Mouse (Mus musculus): Measurements from ENCODE around the gene Hist1h4m. TPM values are rescaled to one million over a fixed set of nuclear protein-coding genes. Genes with fewer than 3 reads are reported as not detected.

Gene Hist1h4m
- polyA plus RNA-seq, 1 experiment = not detected

DNA sequence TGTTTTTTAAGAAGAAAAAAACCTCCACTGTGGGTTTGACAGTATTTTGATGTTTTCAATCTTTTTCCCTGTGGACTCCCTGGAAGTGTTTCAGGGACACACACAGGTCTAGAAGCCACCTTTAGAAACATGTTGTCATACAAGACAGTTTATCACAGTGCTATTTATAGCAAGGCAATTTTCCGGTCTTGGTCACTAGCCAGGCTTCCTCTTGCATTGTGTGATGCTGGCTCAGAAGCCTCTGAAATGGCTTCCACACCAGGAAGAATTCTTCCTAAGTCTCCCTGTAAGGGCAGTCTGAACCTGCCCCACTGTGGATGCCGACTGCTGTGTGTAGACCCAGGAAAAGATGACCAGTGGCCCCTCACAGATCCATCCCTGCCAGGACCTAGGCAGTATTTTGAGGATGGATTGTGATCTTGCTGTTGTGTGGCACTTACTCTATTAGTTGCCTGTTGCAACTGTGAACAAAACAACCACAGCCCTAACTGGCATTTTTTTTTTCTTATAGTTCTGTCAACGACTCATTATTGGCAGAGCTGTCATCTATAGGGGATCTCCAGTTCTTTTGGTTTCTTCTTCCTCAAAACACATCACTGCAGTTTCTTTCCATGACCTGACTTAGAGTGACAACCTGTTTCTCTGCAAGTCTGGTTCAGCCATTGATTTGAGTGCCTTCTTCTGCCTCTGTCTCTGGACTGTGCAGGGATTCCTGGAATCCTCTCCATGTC is 40.8 kb downstream of the Hist1h4m start:
- Histone ChIP-seq H3K4me1 (ENCODE audit: control insufficient read depth, insufficient read depth, low read length) (peaks cover 4% of the 10 kb centered on the region; the same call in 1 of the 2 replicates), H3K27ac (ENCODE audit: insufficient read depth, low read length) (no peak overlapping the region), H3K4me3 (ENCODE audit: insufficient read depth, low read length) (no peak overlapping the region)
- TF ChIP-seq CTCF (IDR thresholded peaks at IDR 0.05; ENCODE audit: borderline replicate concordance, insufficient read depth, low read length) (no peak), POLR2A (IDR thresholded peaks at IDR 0.05; ENCODE audit: low read depth, low read length) (no peak)

DNA sequence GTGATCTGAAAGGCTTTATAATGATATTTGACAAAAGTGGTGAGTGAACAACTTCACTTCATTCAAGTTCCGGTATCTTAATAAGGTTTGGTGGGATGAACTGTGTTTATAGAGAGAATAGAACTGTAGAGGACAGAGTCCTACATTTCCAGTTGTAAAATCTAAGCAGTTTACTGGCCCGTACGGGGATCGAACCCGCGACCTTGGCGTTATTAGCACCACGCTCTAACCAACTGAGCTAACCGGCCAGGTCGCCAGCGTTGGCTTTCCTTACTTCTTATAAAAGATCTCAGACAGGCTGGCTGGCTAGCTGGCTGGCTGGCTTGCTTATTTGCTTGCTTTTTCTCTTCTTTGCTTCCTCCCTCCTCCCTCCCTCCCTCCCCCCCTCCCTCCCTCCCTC is 43.6 kb downstream of the Hist1h4m start:
- peaks cover 4% of the 10 kb centered on the region; the same call in 1 of the 2 replicates for H3K4me1 ChIP-seq (ENCODE audit: control insufficient read depth, insufficient read depth, low read length)
- H3K27ac ChIP-seq (ENCODE audit: insufficient read depth, low read length) = no peak overlapping the region
- no peak overlapping the region for H3K4me3 ChIP-seq (ENCODE audit: insufficient read depth, low read length)
- TF ChIP-seq CTCF (IDR thresholded peaks at IDR 0.05; ENCODE audit: borderline replicate concordance, insufficient read depth, low read length) = no peak
- TF ChIP-seq POLR2A (IDR thresholded peaks at IDR 0.05; ENCODE audit: low read depth, low read length) = no peak

- H3K4me1 ChIP-seq (ENCODE audit: control insufficient read depth, insufficient read depth, low read length) = peaks cover 4% of the 10 kb centered on the region; the same call in 1 of the 2 replicates
- H3K4me3 ChIP-seq (ENCODE audit: insufficient read depth, low read length) = peak overlapping the region; percentile 97
- TF ChIP-seq POLR2A (IDR thresholded peaks at IDR 0.05; ENCODE audit: low read depth, low read length) = no peak
- no peak for TF ChIP-seq CTCF (IDR thresholded peaks at IDR 0.05; ENCODE audit: borderline replicate concordance, insufficient read depth, low read length)
- no peak overlapping the region for H3K27ac ChIP-seq (ENCODE audit: insufficient read depth, low read length)
These were observed 44.2 kb downstream of the Hist1h4m start for GRCm38 (mm10) chr13:21855698-21856162.

- Histone ChIP-seq H3K4me1 (ENCODE audit: control insufficient read depth, insufficient read depth, low read length) (no peaks in the 10 kb centered on the region), H3K4me3 (ENCODE audit: insufficient read depth, low read length) (no peak overlapping the region), H3K27ac (ENCODE audit: insufficient read depth, low read length) (no peak overlapping the region)
- TF ChIP-seq POLR2A (IDR thresholded peaks at IDR 0.05; ENCODE audit: low read depth, low read length) = no peak
- no peak for TF ChIP-seq CTCF (IDR thresholded peaks at IDR 0.05; ENCODE audit: borderline replicate concordance, insufficient read depth, low read length)
These were observed 50.1 kb downstream of the Hist1h4m start for GRCm38 (mm10) chr13:21861608-21862007.

Other genes with a start within 250 kb of the Hist1h4m start
- gene Olfr1364, start 230.0 kb upstream of the Hist1h4m start, polyA plus RNA-seq (2011; ENCODE audit: insufficient read length, low read depth, missing spikeins) = not detected in 2 replicates
- not detected in 2 replicates for gene Olfr1362, start 197.7 kb upstream of the Hist1h4m start, polyA plus RNA-seq (2011; ENCODE audit: insufficient read length, low read depth, missing spikeins)
- gene Olfr11, start 169.2 kb upstream of the Hist1h4m start, polyA plus RNA-seq (2011; ENCODE audit: insufficient read length, low read depth, missing spikeins) = not detected in 2 replicates
- not detected in 2 replicates for gene Olfr1361, start 148.4 kb upstream of the Hist1h4m start, polyA plus RNA-seq (2011; ENCODE audit: insufficient read length, low read depth, missing spikeins)
- not detected in 2 replicates for gene Olfr1360, start 134.3 kb upstream of the Hist1h4m start, polyA plus RNA-seq (2011; ENCODE audit: insufficient read length, low read depth, missing spikeins)
- not detected in 2 replicates for gene Olfr1359, start 113.6 kb upstream of the Hist1h4m start, polyA plus RNA-seq (2011; ENCODE audit: insufficient read length, low read depth, missing spikeins)
- gene Hist1h2bl, start 95.6 kb upstream of the Hist1h4m start, polyA plus RNA-seq (2011; ENCODE audit: insufficient read length, low read depth, missing spikeins) = 3.5 TPM in 1 of 2 replicates, not detected in the other
- 5.0 TPM in 1 of 2 replicates, not detected in the other for gene Hist1h2ai, start 95.3 kb upstream of the Hist1h4m start, polyA plus RNA-seq (2011; ENCODE audit: insufficient read length, low read depth, missing spikeins)
- 3.4 TPM in 1 of 2 replicates, not detected in the other for gene Hist1h3h, start 94.1 kb upstream of the Hist1h4m start, polyA plus RNA-seq (2011; ENCODE audit: insufficient read length, low read depth, missing spikeins)
- gene Hist1h2bm, start 89.7 kb upstream of the Hist1h4m start, polyA plus RNA-seq (2011; ENCODE audit: insufficient read length, low read depth, missing spikeins) = 5.5 and 9.1 TPM in 2 replicates
- 2.6 and 4.1 TPM in 2 replicates for gene Hist1h4j, start 76.7 kb upstream of the Hist1h4m start, polyA plus RNA-seq (2011; ENCODE audit: insufficient read length, low read depth, missing spikeins)
- gene Hist1h4k, start 61.2 kb upstream of the Hist1h4m start, polyA plus RNA-seq (2011; ENCODE audit: insufficient read length, low read depth, missing spikeins) = 1.9 and 7.3 TPM in 2 replicates
- 5.3 TPM in 1 of 2 replicates, not detected in the other for gene Hist1h2ak, start 57.9 kb upstream of the Hist1h4m start, polyA plus RNA-seq (2011; ENCODE audit: insufficient read length, low read depth, missing spikeins)
- gene Hist1h2bn, start 57.6 kb upstream of the Hist1h4m start, polyA plus RNA-seq (2011; ENCODE audit: insufficient read length, low read depth, missing spikeins) = 2.4 and 9.6 TPM in 2 replicates
- gene Hist1h1b, start 31.1 kb upstream of the Hist1h4m start, polyA plus RNA-seq (2011; ENCODE audit: insufficient read length, low read depth, missing spikeins) = 2.3 and 7.8 TPM in 2 replicates
- gene Hist1h3i, start 28.4 kb upstream of the Hist1h4m start, polyA plus RNA-seq (2011; ENCODE audit: insufficient read length, low read depth, missing spikeins) = 4.3 and 8.6 TPM in 2 replicates
- gene Hist1h2an, start 24.5 kb upstream of the Hist1h4m start, polyA plus RNA-seq (2011; ENCODE audit: insufficient read length, low read depth, missing spikeins) = not detected in 2 replicates
- 1.0 TPM in 1 of 2 replicates, not detected in the other for gene Hist1h2bp, start 24.3 kb upstream of the Hist1h4m start, polyA plus RNA-seq (2011; ENCODE audit: insufficient read length, low read depth, missing spikeins)
- 1.0 and 2.3 TPM in 2 replicates for gene Hist1h2bq, start 1.5 kb upstream of the Hist1h4m start, polyA plus RNA-seq (2011; ENCODE audit: insufficient read length, low read depth, missing spikeins)
- gene Hist1h2ao, start 1.3 kb upstream of the Hist1h4m start, polyA plus RNA-seq (2011; ENCODE audit: insufficient read length, low read depth, missing spikeins) = not detected in 2 replicates
- 18.9 and 28.6 TPM in 2 replicates for gene Hist1h4n, start 20.4 kb downstream of the Hist1h4m start, polyA plus RNA-seq (2011; ENCODE audit: insufficient read length, low read depth, missing spikeins)
- gene Hist1h2ap, start 21.8 kb downstream of the Hist1h4m start, polyA plus RNA-seq (2011; ENCODE audit: insufficient read length, low read depth, missing spikeins) = 18.2 and 27.0 TPM in 2 replicates
- 1.9 TPM in 1 of 2 replicates, not detected in the other for gene Hist1h2br, start 22.0 kb downstream of the Hist1h4m start, polyA plus RNA-seq (2011; ENCODE audit: insufficient read length, low read depth, missing spikeins)
- gene Zfp184, start 133.3 kb downstream of the Hist1h4m start, polyA plus RNA-seq (2011; ENCODE audit: insufficient read length, low read depth, missing spikeins) = 2.9 and 5.0 TPM in 2 replicates
- gene Pom121l2, start 169.4 kb downstream of the Hist1h4m start, polyA plus RNA-seq (2011; ENCODE audit: insufficient read length, low read depth, missing spikeins) = 0.23 and 0.32 TPM in 2 replicates
- 0.37 and 0.98 TPM in 2 replicates for gene Prss16, start 198.0 kb downstream of the Hist1h4m start, polyA plus RNA-seq (2011; ENCODE audit: insufficient read length, low read depth, missing spikeins)
- 1.3 TPM in 1 of 2 replicates, not detected in the other for gene Hist1h2ah, start 223.8 kb downstream of the Hist1h4m start, polyA plus RNA-seq (2011; ENCODE audit: insufficient read length, low read depth, missing spikeins)
- gene Hist1h2bk, start 224.1 kb downstream of the Hist1h4m start, polyA plus RNA-seq (2011; ENCODE audit: insufficient read length, low read depth, missing spikeins) = 16.3 and 22.3 TPM in 2 replicates
- 5.6 and 9.1 TPM in 2 replicates for gene Hist1h4i, start 229.6 kb downstream of the Hist1h4m start, polyA plus RNA-seq (2011; ENCODE audit: insufficient read length, low read depth, missing spikeins)
- 2.6 TPM in 1 of 2 replicates, not detected in the other for gene Hist1h2ag, start 231.2 kb downstream of the Hist1h4m start, polyA plus RNA-seq (2011; ENCODE audit: insufficient read length, low read depth, missing spikeins)
- 4.1 and 8.4 TPM in 2 replicates for gene Hist1h2bj, start 231.5 kb downstream of the Hist1h4m start, polyA plus RNA-seq (2011; ENCODE audit: insufficient read length, low read depth, missing spikeins)

All from embryonic fibroblast, embryonic 13.5 days (primary cell).